Mouse (Mus musculus) heart, adult 2 months (tissue): ENCODE data around the gene Mypn.

ENCODE experiments used
- CTCF ChIP-seq: fragments of 200-600 bp; IDR thresholded peaks from 2 replicates; pipeline ENCODE4 v1.8.1; 2022; ENCODE audit warnings: antibody characterized with exemption, mild to moderate bottlenecking, moderate library complexity
- POLR2A ChIP-seq: fragments of 200-500 bp; IDR thresholded peaks from 2 replicates; pipeline ENCODE4 v1.6.1; 2011; ENCODE audit warnings: mild to moderate bottlenecking, low read depth, low read length, control low read depth; ENCODE audit not compliant: insufficient read depth

DNA sequence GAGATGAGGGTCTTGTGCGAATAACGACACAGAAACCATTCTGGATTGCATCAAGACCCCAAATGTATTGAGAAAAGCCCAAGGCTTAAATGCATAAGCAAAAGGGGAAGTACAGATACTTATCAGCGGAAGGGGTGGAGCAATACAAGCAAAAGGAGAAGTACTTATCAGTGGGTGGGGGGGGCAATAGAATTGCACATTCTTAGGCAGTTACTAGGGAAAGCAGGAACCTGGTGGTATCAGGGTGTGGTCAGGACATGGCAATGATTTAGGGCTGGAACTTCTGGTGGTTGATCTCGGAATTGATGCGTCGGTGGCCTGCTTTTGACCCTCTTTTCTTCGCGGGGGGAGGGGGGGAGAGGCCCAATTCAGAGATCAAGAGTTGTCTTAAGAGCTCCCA lies 32.1 kb upstream of the Mypn start:
- TF ChIP-seq CTCF = no peak
- TF ChIP-seq POLR2A = no peak
